Mouse (Mus musculus) B cell, adult 2 months (primary cell): ENCODE data around the gene Bloc1s3.

Experiments used
- DNase-seq, 2 experiments: peaks; one replicate each; pipeline ENCODE4 v3.0.0; 2022

Bloc1s3 gene

DNA sequence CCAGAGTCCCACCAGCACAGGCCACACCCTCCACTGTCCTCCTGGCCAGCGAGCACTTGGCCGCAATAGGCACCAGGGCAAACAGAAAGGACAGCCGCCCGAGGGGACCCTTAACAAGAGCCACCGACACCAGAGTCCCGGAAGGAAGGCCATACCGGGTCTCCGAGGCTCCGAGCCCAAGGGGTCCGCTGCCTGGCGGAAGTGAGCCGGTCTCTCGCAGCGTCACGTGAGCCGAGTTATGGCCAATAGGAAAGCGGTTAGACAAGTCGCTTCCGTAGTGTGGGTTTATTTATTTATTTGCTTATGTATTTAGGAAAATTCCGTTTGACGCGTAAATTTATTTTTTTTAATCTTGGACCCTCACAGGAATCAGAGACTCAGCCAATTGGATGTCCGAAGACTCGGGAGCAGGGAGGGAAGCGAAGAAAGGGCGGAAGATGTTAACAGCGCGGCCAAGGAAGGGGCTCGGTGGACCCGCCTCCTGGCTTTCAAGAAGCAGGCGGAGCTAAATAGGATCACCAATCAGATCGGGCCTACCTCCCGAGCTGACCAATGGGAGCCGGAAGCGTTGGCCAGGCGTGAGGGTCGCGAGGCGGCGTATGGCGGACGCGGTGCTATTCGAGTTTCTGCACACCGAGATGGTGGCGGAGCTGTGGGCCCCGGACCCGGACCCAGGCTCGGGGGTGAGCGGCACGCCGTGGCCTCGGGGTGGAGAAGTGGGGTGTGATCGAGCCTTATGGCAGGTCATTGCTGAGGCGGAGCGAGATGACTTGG is at the start of gene Bloc1s3, which contains the start of gene Trappc6a:
Bloc1s3 (minus strand) TSS at position 218 of the 774 bp plus-strand sequence.
Trappc6a (plus strand) TSS at position 246 of the 774 bp plus-strand sequence.
- DNase-seq = peak; percentile 86 to 87

DNA sequence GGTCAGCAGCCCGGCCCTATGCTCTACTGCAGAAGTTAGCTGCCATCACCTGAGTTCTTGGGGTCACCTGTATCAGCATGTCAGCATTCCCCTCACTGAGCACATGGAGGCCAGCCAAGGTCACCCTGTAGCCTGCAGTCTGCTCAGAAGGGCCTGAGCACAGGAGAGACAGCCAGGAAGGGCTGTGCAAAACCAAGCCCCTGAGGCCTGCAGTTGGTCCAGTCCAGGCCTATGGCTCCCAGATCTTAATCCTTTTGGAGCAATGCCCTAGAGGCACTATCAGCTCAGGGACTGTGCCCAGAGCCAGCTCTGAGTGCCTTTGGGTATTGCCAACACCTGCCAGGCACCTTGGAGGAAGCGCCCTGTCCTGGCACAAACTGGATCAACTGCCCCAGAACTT is 48.9 kb upstream of the Bloc1s3 start:
- DNase-seq = no peak

DNA sequence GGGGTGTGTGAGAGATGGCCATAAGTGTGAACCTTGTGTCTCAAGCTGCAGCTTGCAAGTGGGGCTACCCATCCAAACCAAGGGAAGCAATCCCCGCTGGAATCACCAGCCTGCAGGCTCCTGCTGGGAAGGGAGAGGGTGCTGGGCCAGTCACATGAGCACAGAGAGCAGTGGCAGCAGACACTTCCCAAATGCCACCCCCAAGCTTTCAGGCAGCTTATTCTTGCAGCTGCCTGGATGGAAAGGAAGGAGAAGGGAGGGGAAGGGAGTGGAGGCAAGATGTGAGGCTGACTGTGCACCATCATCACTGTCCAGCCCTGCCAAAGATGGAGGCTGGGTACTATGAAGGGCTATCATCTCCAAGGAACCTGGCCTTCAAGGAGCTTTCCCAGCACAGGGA is 46.0 kb upstream of the Bloc1s3 start:
- no peak for DNase-seq

DNA sequence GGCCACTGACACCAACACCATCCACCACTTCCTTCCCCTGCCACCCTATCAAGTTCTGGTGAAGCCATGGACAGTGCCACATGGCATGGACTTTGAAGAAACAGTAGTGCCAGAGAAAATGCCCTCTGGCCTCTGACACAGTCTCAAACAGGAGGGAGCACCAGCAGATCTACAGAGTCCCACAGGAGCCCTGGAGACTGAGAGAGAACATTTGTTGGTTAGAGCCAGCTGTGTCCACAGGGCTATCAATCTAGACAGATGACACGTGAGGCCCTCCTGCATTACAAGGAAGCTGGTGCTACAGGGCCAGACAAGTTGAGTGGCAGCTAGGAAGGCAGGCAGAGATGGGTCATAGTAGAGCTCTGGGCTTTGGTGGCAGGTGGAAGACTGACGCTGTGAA is 44.3 kb upstream of the Bloc1s3 start:
- no peak for DNase-seq

DNA sequence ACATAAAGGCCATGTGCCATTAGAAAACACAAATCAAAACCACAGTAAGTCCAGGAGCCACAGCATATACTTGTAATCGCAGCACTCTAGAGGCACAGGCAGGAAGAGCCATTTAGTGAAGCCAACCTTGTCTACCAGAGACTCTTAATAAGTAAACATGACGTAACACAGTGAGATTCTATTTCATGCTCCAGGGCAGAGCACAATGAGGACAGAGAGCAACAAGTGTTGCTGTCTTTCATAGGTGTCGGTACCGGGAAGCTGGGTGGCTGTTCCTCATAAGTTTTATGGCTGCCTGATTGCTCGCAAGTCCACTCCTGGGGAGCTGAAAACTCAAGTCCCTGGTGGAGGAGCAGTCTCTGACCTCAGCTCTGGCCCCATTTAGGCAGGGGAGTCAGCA is 43.5 kb upstream of the Bloc1s3 start:
- no peak for DNase-seq

DNA sequence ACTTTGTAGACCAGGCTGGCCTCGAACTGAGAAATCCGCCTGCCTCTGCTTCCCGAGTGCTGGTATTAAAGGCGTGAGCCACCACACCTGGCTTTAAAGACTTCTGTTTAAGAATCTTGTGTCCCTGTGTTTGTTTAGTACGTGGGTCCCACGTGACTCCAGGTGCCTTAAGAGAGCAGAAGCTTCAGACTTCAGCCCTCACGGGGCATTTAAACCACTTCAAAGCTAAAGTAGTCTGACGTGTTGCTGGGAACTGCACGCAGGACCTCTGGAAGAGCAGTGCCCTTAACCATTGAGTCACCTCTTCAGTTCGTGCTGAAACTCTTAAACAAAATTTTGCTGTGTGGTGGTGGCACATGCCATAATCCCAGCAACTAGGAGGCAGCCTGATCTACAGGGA is 41.2 kb upstream of the Bloc1s3 start:
- DNase-seq = no peak

DNA sequence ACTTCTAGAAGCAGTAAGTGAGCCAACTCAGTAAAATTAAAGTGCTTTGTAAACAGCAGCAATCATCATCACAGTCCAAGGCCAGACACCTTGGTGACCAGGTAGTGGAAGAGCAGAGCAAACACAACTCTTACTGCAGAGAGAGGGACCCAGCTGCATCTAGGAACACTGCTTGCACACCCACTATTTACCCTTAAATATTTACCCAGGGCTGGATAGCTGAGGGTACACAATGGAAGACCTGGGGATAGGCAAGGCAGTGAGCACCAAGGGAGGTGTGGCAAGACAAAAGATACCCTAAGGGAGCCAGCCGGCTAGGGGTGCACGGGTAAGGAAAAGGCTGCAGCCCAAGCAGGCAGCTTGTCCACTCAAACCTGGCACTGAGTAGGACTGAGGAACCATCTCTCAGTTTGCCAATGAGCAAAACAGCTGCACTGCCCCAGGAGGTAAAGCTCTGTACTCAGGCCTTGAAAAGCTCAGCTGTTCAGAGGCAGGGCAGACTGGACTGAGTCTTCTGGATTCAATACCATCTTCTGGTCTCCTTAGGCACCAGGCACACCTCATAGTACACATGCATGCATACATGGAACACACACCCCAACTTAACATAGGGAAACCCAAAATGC is 39.3 kb upstream of the Bloc1s3 start:
- DNase-seq = no peak

DNA sequence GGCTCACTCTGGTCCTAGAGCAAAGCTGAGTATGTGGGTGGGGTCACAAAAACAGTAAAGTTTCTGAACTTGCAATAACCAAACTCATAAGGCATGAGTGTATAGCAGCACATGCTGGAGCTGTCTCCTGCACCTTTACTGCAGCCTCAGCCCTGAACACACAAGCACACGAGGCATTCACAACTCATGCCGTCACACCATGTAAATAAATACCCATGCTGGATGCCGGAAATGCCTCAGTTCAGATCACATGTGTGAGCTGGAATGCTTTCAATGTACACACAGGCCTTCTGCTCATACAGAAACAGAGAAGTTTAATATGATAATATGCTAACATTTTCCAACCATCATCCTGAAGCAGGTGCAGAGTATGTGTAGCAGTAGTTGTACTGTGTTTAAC is 37.8 kb upstream of the Bloc1s3 start:
- no peak for DNase-seq

DNA sequence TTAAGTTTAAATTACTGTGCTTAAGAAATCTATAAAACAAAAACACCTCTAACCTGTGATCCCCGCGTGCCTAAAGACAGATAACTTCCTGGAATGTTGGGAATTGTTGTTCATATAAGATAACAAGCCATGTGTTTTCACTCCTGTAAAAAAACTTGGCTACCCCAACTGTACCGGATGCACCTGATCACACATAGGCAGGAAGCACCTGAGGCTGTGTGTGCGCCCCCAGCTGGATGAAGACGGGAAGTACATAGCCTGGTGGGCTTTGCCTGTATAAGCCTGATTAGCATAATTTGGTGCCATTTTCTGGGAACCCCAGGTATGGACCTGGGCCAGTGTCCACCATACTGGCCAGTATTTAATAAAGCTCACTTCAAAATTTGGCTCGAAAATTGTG is 35.4 kb upstream of the Bloc1s3 start:
- DNase-seq = peak; percentile 74 to 76

DNA sequence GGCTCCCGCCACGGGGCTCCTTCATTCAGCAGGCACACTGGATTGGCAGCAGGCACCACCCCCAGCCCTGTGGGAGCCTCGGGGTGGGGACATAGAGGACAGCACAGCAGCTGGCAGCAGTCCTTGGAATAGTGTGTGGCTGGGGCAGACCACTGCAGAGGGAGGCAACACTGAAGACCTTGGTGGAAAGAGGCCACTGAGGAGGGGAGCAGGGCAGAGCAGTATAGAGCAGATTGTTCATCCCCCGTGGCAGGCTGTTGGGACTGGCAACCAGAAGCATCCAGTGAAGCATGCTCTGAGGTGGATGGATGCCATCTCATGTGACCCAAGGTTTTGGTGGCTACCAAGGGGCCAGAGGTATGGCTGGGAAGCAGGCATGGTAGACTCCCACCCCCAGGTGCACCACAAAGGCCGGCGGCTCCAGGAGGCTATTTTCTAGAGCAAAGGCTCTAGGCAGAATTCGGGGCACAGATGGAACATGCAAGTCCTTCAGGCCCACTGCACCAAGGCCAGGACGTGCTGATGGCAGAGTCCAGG is 34.1 kb upstream of the Bloc1s3 start:
- no peak for DNase-seq

DNA sequence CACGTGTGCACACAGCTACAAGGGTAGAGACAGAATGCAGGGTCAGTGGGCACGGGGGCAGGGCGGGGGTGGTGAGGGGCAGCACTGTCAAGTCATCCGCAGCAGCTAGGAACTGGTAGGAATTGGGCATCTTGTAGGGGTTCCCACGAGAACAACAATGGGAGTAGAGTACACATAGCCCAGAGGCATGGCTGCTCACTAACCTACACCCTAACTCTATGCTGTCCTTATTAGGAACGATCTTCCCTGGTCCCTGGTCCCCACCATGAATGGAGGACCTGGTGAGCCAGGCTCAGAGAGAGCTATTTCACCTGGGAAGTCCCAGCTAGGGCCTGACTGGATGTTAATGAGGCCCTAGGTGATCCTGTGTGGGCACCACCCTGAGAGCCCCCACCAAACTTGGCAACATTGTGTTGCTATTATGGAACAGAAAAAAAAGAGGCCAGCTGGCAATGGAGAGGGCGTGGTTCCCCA is 33.6 kb upstream of the Bloc1s3 start:
- no peak for DNase-seq

DNA sequence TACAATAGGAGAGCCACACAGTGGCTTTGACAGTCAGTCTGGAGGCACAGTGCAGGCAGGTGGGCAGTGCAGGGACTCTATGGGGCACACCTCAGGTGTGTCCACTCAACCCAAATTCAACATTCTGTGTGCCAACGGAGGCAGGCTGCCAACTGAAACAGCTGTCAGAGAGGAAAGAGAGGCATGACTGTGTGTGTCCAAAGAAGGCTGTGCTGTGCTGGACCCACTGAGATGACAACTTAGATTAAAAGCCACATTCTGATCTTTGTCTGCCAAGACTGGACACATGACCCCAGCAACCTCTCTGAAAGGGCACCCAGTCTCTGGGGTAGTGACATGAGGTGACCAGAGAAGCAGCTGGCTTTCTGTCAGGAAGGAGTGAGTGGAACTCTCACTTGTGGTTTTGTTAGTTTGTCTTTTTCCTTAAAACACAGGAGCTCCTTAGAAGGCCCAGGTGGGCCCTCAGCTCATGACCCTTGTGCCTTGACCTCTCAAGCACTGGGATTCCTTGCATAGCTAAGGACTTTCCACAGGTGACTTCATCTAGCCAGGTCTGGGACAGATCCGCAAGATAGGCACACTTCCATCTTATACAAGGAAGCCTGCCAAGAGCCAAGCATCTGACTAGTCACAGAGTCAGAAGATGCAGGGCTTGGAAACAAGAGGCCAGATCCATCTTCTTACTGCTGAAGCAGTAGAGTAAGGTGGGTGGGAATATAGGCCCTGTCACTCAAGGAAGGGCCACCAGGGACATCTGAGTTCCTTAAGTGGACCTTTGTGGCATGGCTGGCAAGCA is 32.8 kb upstream of the Bloc1s3 start:
- no peak for DNase-seq

DNA sequence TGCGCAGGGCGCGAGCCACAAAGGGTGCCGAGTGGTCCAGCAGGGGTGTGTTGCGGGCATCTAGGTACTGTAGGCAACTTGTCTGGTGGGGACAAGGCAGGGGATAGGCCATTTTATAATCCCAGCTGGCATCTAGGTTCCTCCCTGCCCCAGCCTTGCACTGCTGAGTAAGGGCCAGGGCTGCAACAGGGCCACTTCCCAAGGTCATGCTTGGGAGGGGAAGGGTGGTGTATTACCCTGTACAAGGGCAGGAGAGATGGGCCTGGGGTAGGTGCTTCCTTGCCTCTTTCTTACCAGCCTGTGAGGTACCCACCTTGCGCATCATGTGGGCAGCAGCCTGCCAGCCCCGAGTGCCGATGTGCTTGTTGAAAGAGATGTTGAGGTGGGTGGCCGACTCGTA is 26.5 kb upstream of the Bloc1s3 start:
- DNase-seq = no peak

DNA sequence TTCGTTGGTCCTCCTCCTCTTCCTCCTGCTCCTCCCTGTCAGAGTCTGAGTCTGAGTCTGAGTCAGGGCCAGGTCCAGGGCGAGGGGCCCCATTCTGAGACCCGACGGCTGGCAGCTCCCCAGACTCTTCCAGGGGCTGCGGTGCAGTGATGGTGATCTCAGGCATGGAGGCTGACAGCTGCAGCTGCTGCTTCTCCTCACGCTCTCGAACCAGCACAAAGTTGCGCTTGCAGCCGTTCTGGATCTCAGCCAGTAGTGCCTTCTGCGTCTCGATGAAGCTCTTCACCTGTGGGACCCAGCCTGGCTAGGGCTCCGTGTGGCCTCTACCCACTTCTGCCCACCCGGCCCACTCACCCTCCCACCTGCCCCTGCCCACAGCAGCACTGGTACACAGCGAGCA is 24.1 kb upstream of the Bloc1s3 start:
- no peak for DNase-seq

DNA sequence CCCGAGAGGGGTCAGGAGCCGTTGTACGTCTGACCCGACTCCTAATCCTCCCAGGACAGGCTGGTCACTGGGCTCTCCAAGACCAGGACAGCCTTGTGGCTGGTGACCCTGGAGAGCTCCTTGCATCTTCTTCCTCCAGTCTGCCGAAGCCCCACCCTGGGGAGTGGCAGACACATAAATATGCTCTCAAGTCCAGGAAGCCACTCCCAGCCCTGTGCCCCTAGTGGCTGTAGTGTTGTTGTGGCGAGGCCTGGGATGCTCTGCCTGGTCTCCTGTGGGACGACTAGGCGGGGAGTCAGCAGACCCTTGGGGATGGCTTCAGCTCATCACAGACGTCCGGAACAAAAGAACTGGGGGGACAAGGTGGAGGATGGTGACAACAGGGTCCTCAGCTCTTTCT is 22.9 kb upstream of the Bloc1s3 start:
- DNase-seq = no peak

DNA sequence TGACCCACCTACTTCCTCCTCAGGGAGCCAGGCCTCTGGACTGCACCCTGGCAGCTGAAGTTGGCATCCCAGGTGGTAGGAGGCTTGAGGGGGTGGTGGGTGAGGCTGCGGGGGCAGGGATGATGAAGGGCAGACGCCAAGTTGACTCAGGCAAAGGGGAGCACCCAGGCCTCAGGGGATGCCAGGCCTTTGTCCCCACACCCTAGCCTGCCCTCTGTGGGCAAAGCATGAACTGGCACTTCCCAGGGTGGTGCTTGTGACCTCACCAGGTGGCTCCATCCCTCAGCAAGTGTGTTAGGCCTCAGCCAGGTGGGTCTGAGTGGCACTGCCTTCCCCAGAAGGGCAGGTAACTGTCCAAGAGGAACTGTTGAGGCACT is 16.9 kb upstream of the Bloc1s3 start:
- DNase-seq = no peak

DNA sequence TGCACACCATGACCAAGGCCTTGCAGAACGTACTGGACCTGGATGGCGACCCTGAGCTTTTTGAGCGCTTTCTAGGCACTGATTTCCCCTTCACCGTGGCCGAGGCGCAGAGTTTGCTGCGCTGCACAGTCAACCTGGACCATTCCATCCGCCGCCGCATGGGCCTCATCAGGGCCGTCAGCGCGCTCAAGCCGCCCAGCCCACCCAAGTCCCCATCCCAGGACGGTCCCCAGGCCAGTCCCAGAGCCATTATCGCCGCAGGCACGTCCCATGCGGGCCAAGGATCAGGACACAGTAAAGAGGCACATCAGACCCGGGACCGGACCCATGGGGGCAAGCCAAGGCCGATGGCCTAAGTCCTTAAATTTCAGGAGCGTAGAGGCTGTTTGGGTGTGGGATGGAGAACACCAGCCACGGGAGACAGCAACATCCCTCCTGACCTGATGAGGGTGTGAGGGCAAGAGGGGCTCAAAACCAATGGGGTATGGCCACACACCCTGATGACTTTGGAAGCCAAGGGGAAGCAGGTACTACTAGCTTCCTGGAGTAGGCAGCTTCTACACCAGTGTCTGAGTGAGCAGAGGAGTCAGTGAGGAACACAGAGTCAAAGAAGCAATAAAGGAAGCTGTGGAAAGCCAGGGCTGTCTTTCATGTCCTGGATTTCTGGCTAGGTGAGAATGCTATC is 16.4 kb upstream of the Bloc1s3 start:
- no peak for DNase-seq

DNA sequence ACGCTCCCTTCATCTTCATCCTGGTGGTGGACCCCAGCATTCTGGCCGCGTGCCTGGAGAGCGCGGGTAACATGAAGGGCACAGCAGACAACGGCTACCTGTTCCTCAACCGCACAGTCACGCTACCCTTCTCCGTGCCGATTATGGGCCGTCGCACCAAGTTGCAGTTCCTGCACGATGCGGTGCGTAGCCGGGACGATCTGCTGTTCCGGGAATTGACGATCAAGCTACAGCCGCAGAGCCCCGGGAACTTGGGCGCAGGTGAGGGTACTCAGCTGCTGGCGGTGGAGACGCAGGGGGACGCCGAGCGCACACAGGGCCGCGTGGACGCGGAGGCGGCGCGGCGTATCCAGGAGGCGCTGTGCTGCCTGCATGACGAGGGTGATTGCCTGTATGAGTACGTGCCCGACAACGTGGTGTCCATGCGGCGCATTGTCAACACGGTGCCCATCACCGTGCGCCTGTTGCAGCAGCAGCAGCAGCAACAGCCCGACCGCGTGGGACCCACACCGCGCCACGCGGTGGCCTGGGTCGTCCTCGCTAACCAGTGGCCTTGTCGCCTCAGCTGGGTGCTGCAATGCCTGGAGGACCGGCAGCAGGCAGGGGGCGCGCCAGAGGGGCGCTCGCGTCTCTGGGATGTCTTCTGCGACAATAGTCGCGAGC is 15.7 kb upstream of the Bloc1s3 start:
- peak; percentile 54 to 60 for DNase-seq

DNA sequence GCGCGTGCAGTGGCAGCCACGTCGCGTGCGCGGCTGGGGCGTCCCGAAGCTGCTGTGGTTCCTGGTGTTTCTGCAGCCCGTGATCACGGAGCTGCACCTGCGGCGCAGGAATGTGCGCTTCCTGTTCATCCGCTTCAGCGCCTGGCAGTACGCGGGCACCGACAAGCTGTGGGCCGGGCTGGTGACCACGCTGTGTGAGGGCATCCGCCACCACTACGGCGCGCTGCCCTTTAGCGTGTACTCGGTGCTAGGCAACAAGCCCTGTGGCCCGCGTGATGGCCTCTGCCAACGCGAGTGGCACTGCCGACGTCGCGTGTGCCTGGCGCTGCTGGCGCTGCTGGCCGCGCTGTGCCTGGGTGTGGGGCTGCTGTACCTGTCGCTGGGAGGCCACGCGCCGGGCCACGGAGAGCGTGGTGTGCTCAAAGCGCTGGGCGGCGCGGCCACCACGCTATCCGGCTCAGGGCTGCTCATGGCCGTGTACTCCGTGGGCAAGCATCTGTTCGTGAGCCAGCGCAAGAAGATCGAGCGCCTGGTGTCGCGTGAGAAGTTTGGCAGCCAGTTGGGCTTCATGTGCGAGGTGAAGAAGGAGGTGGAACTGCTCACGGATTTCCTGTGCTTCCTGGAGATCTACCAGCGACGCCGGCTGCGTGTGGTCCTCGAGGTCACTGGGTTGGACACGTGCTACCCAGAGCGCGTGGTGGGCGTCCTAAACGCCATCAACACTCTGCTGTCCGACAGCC is 15.0 kb upstream of the Bloc1s3 start:
- peak; percentile 22 to 34 for DNase-seq

DNA sequence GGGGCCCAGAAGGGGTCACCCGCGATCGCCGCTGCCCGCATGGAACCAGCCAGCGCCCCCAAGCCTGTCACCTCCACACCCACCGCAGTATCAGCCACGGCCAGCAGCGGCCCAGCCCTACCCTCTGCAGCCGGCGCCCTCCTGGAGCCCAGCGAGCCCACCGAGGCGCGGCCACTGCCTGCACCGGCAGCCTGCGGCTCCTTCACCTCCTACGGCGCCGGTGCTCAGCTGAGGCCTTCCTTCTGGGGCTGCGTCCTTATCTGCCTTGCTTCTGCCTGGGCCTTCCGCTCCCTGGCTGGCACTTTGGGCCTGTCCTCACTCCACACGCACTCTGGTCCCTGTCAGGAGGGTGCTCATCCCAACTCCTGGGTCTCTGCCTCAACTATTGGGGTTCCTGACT is 11.9 kb upstream of the Bloc1s3 start:
- DNase-seq = no peak

DNA sequence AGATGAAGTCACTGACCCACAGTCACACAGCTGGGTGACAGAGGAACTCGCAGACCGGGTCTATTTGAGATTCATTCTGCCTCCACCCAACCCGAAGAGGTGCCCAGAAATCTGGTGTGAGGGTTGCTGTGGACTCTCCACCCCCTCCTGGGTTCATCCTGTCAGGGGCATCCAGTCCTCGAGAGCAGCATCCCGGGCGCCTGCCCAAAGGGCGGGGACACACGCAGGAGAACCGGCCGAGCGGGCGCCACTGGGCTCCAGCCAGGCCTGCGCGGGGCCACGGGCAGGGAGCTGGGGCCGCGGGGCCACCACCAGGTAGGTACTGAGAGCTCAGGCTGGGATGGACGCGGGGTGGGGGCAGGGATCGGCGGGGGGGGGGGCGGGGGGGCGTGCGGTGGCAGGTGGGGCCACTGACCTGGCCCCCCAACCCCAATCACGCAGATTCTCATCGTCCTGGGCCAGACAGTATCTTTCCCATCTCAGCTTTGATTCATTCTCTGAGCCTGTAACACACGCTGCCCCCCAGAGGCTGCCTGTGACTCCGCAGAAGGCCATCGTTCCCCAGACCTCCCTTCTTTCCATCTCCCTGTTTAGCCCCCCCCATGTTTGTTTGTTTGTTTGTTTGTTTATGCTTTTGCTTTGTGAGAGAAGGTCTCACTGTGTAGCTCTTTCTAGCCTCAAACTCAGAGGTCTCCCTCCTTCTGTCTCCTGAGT is 9.6 kb upstream of the Bloc1s3 start, which contains the start of gene Nkpd1:
Nkpd1 (plus strand) TSS at position 187 of the 714 bp plus-strand sequence.
- DNase-seq = peak; percentile 30 to 35
